Mouse (Mus musculus): ENCODE data around the gene Gcnt1. TPM values are rescaled to one million over a fixed set of nuclear protein-coding genes. Genes with fewer than 3 reads are reported as not detected.
A peak's percentile ranks its signal among the peaks of the same experiment; 100 is the strongest.

The Gcnt1 gene
- polyA plus RNA-seq, 1 experiment from 2014 or later, result 1.1 TPM

DNA sequence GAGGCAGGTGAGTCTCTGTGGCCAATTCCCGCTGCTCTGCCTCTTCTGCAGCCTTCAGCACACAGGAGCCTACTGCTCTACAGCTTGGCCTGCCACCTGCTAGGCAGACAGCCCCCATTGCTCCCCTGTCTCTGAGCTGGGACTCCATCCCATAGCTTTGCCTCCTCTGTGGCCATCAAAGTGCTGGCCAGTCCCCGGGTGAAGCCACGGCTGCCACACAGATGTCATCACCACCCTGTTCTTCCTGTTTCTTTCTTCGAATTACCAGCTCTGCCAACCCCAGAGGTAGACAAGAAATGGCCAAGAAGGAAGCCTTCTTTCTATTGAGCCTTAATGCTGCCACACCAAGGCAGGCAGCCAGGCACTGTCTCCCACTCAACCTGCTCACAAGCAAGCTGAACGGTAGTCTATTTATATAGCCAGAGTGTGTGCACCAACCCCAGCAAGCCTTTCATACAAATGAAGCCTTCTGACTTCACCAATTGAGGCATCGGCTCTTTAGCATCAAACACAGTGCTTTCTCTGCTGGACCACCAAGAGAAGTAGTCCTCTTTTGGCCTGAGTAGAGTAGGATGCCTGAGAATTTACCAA lies 10.3 kb upstream of the Gcnt1 start:
- 87% methylated on average over 6 of the region's 6 CpGs for WGBS
- Histone ChIP-seq H3K4me2 (ENCODE audit: low read length) (no peak overlapping the region), H3K9ac (replicated peaks; ENCODE audit: low read length) (no peak overlapping the region), H3K4me1 (ENCODE audit: control insufficient read depth, insufficient read depth, low read length) (no peaks in the 10 kb centered on the region), H3K27me3 (ENCODE audit: control insufficient read depth, insufficient read depth, low read length) (no peaks in the 10 kb centered on the region), H3K9me3 (ENCODE audit: control insufficient read depth, low read length) (no peaks in the 10 kb centered on the region), H3K4me3 (replicated peaks; ENCODE audit: low read depth, low read length) (no peak overlapping the region), H3K36me3 (ENCODE audit: control insufficient read depth, insufficient read depth, low read length) (no peaks in the 10 kb centered on the region), H3K27ac (replicated peaks; ENCODE audit: low read depth, low read length) (no peak overlapping the region)
- no peak for DNase-seq
- no peak for ATAC-seq (ENCODE audit: low FRiP score, low TSS enrichment)

- Histone ChIP-seq H3K27me3 (ENCODE audit: control insufficient read depth, insufficient read depth, low read length) (no peaks in the 10 kb centered on the region), H3K9ac (replicated peaks; ENCODE audit: low read length) (no peak overlapping the region), H3K36me3 (ENCODE audit: control insufficient read depth, insufficient read depth, low read length) (no peaks in the 10 kb centered on the region), H3K4me2 (ENCODE audit: low read length) (no peak overlapping the region), H3K9me3 (ENCODE audit: control insufficient read depth, low read length) (no peaks in the 10 kb centered on the region), H3K4me1 (ENCODE audit: control insufficient read depth, insufficient read depth, low read length) (no peaks in the 10 kb centered on the region), H3K4me3 (replicated peaks; ENCODE audit: low read depth, low read length) (no peak overlapping the region), H3K27ac (replicated peaks; ENCODE audit: low read depth, low read length) (no peak overlapping the region)
- DNase-seq, result no peak
- 85% methylated on average over 7 of the region's 7 CpGs for WGBS
- no peak for ATAC-seq (ENCODE audit: low FRiP score, low TSS enrichment)
Measured at GRCm38 (mm10) chr19:17380549-17380948, 7.9 kb upstream of the Gcnt1 start.

DNA sequence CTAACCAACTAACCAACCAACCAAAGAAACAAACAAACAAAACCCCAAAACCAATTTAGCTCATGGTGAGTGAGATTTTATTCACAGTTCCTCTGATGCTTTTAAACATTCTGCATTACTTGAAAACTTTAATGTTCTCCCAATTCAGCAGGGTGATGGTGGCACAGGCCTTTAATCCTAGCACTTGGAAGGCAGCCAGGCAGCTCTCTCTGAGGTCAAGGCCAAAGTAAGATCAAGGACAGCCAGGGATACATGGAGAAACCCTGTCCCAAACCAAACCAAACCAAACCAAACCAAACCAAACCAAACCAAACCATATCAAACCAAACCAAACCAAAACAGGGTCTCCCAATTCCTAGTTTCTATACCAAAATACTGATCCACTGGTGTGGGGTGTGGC lies 6.2 kb upstream of the Gcnt1 start:
- Histone ChIP-seq H3K27ac (replicated peaks; ENCODE audit: low read depth, low read length) (no peak overlapping the region), H3K27me3 (ENCODE audit: control insufficient read depth, insufficient read depth, low read length) (no peaks in the 10 kb centered on the region), H3K36me3 (ENCODE audit: control insufficient read depth, insufficient read depth, low read length) (no peaks in the 10 kb centered on the region), H3K4me1 (ENCODE audit: control insufficient read depth, insufficient read depth, low read length) (no peaks in the 10 kb centered on the region), H3K9ac (replicated peaks; ENCODE audit: low read length) (no peak overlapping the region), H3K4me3 (replicated peaks; ENCODE audit: low read depth, low read length) (no peak overlapping the region), H3K9me3 (ENCODE audit: control insufficient read depth, low read length) (no peaks in the 10 kb centered on the region), H3K4me2 (ENCODE audit: low read length) (no peak overlapping the region)
- no peak for ATAC-seq (ENCODE audit: low FRiP score, low TSS enrichment)
- no peak for DNase-seq

- Histone ChIP-seq H3K4me3 (replicated peaks; ENCODE audit: low read depth, low read length) (no peak overlapping the region), H3K4me1 (ENCODE audit: control insufficient read depth, insufficient read depth, low read length) (no peaks in the 10 kb centered on the region), H3K27me3 (ENCODE audit: control insufficient read depth, insufficient read depth, low read length) (no peaks in the 10 kb centered on the region), H3K4me2 (ENCODE audit: low read length) (no peak overlapping the region), H3K36me3 (ENCODE audit: control insufficient read depth, insufficient read depth, low read length) (no peaks in the 10 kb centered on the region), H3K9me3 (ENCODE audit: control insufficient read depth, low read length) (no peaks in the 10 kb centered on the region), H3K9ac (replicated peaks; ENCODE audit: low read length) (no peak overlapping the region), H3K27ac (replicated peaks; ENCODE audit: low read depth, low read length) (no peak overlapping the region)
- DNase-seq (no peak), ATAC-seq (ENCODE audit: low FRiP score, low TSS enrichment) (no peak)
- 48% methylated on average over 7 of the region's 7 CpGs for WGBS
Measured at GRCm38 (mm10) chr19:17369581-17369980, 3.1 kb downstream of the Gcnt1 start.

GRCm38 (mm10) chr19:17368557-17368956 lies 4.1 kb downstream of the Gcnt1 start:
- H3K4me2 ChIP-seq (ENCODE audit: low read length), result no peak overlapping the region
- H3K9me3 ChIP-seq (ENCODE audit: control insufficient read depth, low read length), result no peaks in the 10 kb centered on the region
- no peak overlapping the region for H3K4me3 ChIP-seq (replicated peaks; ENCODE audit: low read depth, low read length)
- H3K27ac ChIP-seq (replicated peaks; ENCODE audit: low read depth, low read length), result no peak overlapping the region
- H3K36me3 ChIP-seq (ENCODE audit: control insufficient read depth, insufficient read depth, low read length), result no peaks in the 10 kb centered on the region
- 95% methylated on average over 9 of the region's 9 CpGs for WGBS
- no peaks in the 10 kb centered on the region for H3K27me3 ChIP-seq (ENCODE audit: control insufficient read depth, insufficient read depth, low read length)
- DNase-seq (no peak), ATAC-seq (ENCODE audit: low FRiP score, low TSS enrichment) (no peak)
- no peaks in the 10 kb centered on the region for H3K4me1 ChIP-seq (ENCODE audit: control insufficient read depth, insufficient read depth, low read length)
- no peak overlapping the region for H3K9ac ChIP-seq (replicated peaks; ENCODE audit: low read length)

DNA sequence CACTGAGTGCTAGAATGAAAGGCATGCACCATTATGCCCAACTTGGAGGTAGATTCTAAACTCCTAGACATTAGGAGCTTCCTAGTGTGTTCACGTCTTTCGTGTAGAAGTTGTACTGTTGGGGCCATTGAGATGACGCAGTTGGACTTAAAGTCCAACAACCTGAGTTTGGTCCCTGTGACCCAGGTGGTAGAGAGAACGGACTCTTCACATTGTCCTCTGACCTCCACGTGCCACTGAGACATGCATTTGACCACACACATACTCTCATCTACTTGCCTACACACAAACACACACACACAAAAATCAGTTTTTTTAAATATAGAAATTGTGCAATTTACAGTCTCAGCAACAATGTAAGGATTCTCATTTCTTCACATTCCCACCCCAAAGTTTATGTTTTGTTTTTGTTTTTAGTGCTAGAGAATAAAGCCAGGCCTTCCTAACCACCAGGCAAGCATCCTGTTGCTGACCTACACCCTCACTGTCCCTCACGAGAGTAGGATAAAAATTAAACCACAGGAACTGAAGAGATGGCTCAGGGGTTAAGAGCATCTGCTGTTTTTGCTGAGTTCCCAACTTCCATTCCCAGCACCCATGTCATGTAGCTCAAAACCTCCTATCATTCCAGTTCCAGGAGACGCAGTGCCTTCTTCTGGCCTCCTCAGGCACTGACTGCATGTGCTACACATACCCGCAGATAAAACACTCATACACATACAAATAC lies 6.1 kb downstream of the Gcnt1 start:
- WGBS, result 96% methylated on average over 8 of the region's 8 CpGs
- no peak overlapping the region for H3K27ac ChIP-seq (replicated peaks; ENCODE audit: low read depth, low read length)
- no peak for DNase-seq
- H3K9me3 ChIP-seq (ENCODE audit: control insufficient read depth, low read length), result no peaks in the 10 kb centered on the region
- no peak overlapping the region for H3K9ac ChIP-seq (replicated peaks; ENCODE audit: low read length)
- no peaks in the 10 kb centered on the region for H3K36me3 ChIP-seq (ENCODE audit: control insufficient read depth, insufficient read depth, low read length)
- no peak overlapping the region for H3K4me3 ChIP-seq (replicated peaks; ENCODE audit: low read depth, low read length)
- H3K27me3 ChIP-seq (ENCODE audit: control insufficient read depth, insufficient read depth, low read length), result no peaks in the 10 kb centered on the region
- H3K4me1 ChIP-seq (ENCODE audit: control insufficient read depth, insufficient read depth, low read length), result no peaks in the 10 kb centered on the region
- no peak for ATAC-seq (ENCODE audit: low FRiP score, low TSS enrichment)
- no peak overlapping the region for H3K4me2 ChIP-seq (ENCODE audit: low read length)

GRCm38 (mm10) chr19:17364741-17365140 lies 7.9 kb downstream of the Gcnt1 start:
- no peaks in the 10 kb centered on the region for H3K36me3 ChIP-seq (ENCODE audit: control insufficient read depth, insufficient read depth, low read length)
- no peaks in the 10 kb centered on the region for H3K9me3 ChIP-seq (ENCODE audit: control insufficient read depth, low read length)
- ATAC-seq (ENCODE audit: low FRiP score, low TSS enrichment) (no peak), DNase-seq (peak; percentile 44)
- no peak overlapping the region for H3K4me2 ChIP-seq (ENCODE audit: low read length)
- no peak overlapping the region for H3K4me3 ChIP-seq (replicated peaks; ENCODE audit: low read depth, low read length)
- no peak overlapping the region for H3K9ac ChIP-seq (replicated peaks; ENCODE audit: low read length)
- H3K27me3 ChIP-seq (ENCODE audit: control insufficient read depth, insufficient read depth, low read length), result no peaks in the 10 kb centered on the region
- H3K27ac ChIP-seq (replicated peaks; ENCODE audit: low read depth, low read length), result no peak overlapping the region
- WGBS, result 41% methylated on average over 3 of the region's 3 CpGs
- no peaks in the 10 kb centered on the region for H3K4me1 ChIP-seq (ENCODE audit: control insufficient read depth, insufficient read depth, low read length)

GRCm38 (mm10) chr19:17361181-17361580 lies 11.5 kb downstream of the Gcnt1 start:
- Histone ChIP-seq H3K36me3 (ENCODE audit: control insufficient read depth, insufficient read depth, low read length) (no peaks in the 10 kb centered on the region), H3K4me3 (replicated peaks; ENCODE audit: low read depth, low read length) (no peak overlapping the region), H3K27me3 (ENCODE audit: control insufficient read depth, insufficient read depth, low read length) (peaks cover 10% of the 10 kb centered on the region), H3K9me3 (ENCODE audit: control insufficient read depth, low read length) (no peaks in the 10 kb centered on the region), H3K9ac (replicated peaks; ENCODE audit: low read length) (no peak overlapping the region), H3K27ac (replicated peaks; ENCODE audit: low read depth, low read length) (no peak overlapping the region), H3K4me2 (ENCODE audit: low read length) (no peak overlapping the region), H3K4me1 (ENCODE audit: control insufficient read depth, insufficient read depth, low read length) (peaks cover 4% of the 10 kb centered on the region)
- 61% methylated on average over 2 of the region's 2 CpGs for WGBS
- ATAC-seq (ENCODE audit: low FRiP score, low TSS enrichment) (no peak), DNase-seq (no peak)

DNA sequence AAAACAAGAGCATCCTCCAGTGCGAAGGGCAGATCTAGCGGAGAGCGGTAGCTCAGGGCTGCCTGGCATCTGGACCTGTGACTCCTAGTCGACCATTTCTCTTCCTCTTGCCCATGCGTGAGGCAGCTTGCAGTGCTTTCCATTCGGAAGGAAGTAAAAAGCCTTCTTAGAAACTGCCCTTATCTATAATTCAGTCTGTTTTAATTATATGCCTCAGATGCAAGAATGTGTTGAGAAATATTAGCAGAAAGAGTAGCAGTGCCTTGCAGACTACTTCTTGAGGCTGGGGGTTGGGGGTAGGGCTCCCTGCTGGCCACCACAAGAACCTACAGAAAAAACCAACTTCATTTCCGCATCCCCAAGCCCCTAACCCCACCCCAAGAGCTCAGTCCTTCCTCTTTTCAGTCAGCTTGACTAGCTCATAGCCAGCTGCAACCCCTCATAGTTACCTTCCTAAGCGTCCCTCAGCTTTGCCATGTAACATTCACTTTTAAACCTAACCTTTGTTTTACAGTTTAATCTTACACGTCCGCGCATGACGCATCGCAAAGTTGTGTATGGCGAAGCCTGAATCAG lies 13.2 kb downstream of the Gcnt1 start:
- Histone ChIP-seq H3K4me3 (replicated peaks; ENCODE audit: low read depth, low read length) (no peak overlapping the region), H3K36me3 (ENCODE audit: control insufficient read depth, insufficient read depth, low read length) (no peaks in the 10 kb centered on the region), H3K9ac (replicated peaks; ENCODE audit: low read length) (no peak overlapping the region), H3K27ac (replicated peaks; ENCODE audit: low read depth, low read length) (no peak overlapping the region), H3K27me3 (ENCODE audit: control insufficient read depth, insufficient read depth, low read length) (peaks cover 25% of the 10 kb centered on the region), H3K4me2 (ENCODE audit: low read length) (no peak overlapping the region), H3K4me1 (ENCODE audit: control insufficient read depth, insufficient read depth, low read length) (peaks cover 7% of the 10 kb centered on the region), H3K9me3 (ENCODE audit: control insufficient read depth, low read length) (no peaks in the 10 kb centered on the region)
- DNase-seq (no peak), ATAC-seq (ENCODE audit: low FRiP score, low TSS enrichment) (no peak)
- 79% methylated on average over 14 of the region's 14 CpGs for WGBS

Measured in midbrain, embryonic 14.5 days (tissue).